Mouse (Mus musculus) liver, postnatal 0 days (tissue): ENCODE data around the gene Fignl1. TPM values are rescaled to one million over a fixed set of nuclear protein-coding genes. Genes with fewer than 3 reads are reported as not detected.
A peak's percentile ranks its signal among the peaks of the same experiment; 100 is the strongest.

ENCODE experiments used
- ATAC-seq: fragments of 200-750 bp; cut with Nextera tagmentation; 2 replicates; pipeline ENCODE4 v1.8.0; 2017; ENCODE audit warnings: mild to moderate bottlenecking, moderate library complexity
- DNase-seq: peaks from one replicate; pipeline ENCODE4 v3.0.0-alpha.2; 2016
- H3K27ac ChIP-seq: fragments of 300-500 bp; sonication (generic); 2 replicates; pipeline ENCODE4 v1.5.1; 2014; ENCODE audit warnings: antibody characterized with exemption, moderate library complexity, mild to moderate bottlenecking, low read depth
- H3K27me3 ChIP-seq: fragments of 300-500 bp; sonication (generic); 2 replicates; pipeline ENCODE4 v1.6.1; 2014; ENCODE audit warnings: low read length, control low read depth, mixed read lengths; ENCODE audit not compliant: insufficient read depth
- H3K36me3 ChIP-seq: fragments of 300-500 bp; sonication (generic); replicated peaks from 2 replicates; pipeline ENCODE4 v1.6.1; 2014; ENCODE audit warnings: mild to moderate bottlenecking, control low read depth, low read length, moderate library complexity, mixed read lengths; ENCODE audit not compliant: insufficient read depth
- H3K4me1 ChIP-seq: fragments of 300-500 bp; sonication (generic); 2 replicates; pipeline ENCODE4 v1.6.1; 2014; ENCODE audit warnings: antibody characterized with exemption, mild to moderate bottlenecking, control low read depth; ENCODE audit not compliant: insufficient read depth
- H3K4me2 ChIP-seq: fragments of 300-500 bp; sonication (generic); 2 replicates; pipeline ENCODE4 v1.6.1; 2014; ENCODE audit warnings: low read depth, mild to moderate bottlenecking, low read length, moderate library complexity, mixed read lengths
- H3K4me3 ChIP-seq: fragments of 300-500 bp; sonication (generic); 2 replicates; pipeline ENCODE4 v1.5.1; 2014; ENCODE audit warnings: low read depth, low read length
- H3K9ac ChIP-seq: fragments of 300-500 bp; sonication (generic); replicated peaks from 2 replicates; pipeline ENCODE4 v1.6.1; 2014; ENCODE audit warnings: mild to moderate bottlenecking, moderate library complexity
- H3K9me3 ChIP-seq: fragments of 300-500 bp; sonication (generic); 2 replicates; pipeline ENCODE4 v1.6.1; 2016; ENCODE audit warnings: mild to moderate bottlenecking, control low read depth, low read length, mixed read lengths
- CTCF ChIP-seq: sonication (generic); IDR thresholded peaks from 2 replicates; pipeline ENCODE4 v1.5.1; 2016; ENCODE audit warnings: antibody characterized with exemption, low read depth
- EP300 ChIP-seq: IDR thresholded peaks from 2 replicates; pipeline ENCODE4 v1.6.1; 2016; ENCODE audit warnings: antibody characterized with exemption, low read depth, mild to moderate bottlenecking
- WGBS: fragments of 180-500 bp; shearing (Covaris S2); extraction: QIAGEN DNeasy Blood & Tissue Kit; methylation state at CpG from one replicate; pipeline ENCODE4 v1.1.7; 2014; ENCODE audit not compliant: insufficient replicate concordance; 5-methylcytosine and 5-hydroxymethylcytosine counted together
- polyA plus RNA-seq: library from polyadenylated mRNA; unstranded; fragments of >200 nt; fragmentation: Nextera tagmentation; extraction: Ambion mirVana; gene quantifications from 2 replicates; pipeline ENCODE4 v1.2.1, GENCODE M21; 2015

Gene Fignl1
- polyA plus RNA-seq, 1 experiment from 2014 or later, result 31.2 TPM

DNA sequence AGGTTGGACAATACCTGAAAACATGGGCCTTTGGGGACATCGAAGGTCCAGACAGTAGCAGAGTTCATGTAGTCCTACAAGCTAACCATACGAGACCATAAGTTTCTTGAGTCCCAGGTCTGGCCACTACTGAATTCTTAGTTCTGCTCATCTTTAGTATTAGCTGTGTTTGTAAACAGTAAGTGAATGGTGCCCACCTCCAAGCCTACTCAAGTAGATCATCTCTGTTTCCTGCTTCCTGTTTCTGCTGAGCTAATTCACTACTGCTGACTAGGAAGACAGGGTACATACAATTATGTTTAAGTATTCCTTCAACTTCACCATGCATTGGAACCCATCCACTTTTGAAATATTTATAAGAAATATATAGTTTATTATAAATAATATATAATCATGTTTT lies 40.7 kb downstream of the Fignl1 start:
- no peak overlapping the region for H3K27ac ChIP-seq
- TF ChIP-seq CTCF (no peak), EP300 (no peak)
- no peaks in the 10 kb centered on the region for H3K9me3 ChIP-seq
- no peak overlapping the region for H3K4me2 ChIP-seq
- WGBS, result 77% methylated on average over 2 of the region's 2 CpGs
- H3K9ac ChIP-seq, result no peak overlapping the region
- H3K36me3 ChIP-seq, result peaks cover 32% of the 10 kb centered on the region
- no peak overlapping the region for H3K4me3 ChIP-seq
- peaks cover 3% of the 10 kb centered on the region; the same call in 1 of the 2 replicates for H3K4me1 ChIP-seq
- DNase-seq (no peak), ATAC-seq (no peak)
- no peaks in the 10 kb centered on the region for H3K27me3 ChIP-seq

DNA sequence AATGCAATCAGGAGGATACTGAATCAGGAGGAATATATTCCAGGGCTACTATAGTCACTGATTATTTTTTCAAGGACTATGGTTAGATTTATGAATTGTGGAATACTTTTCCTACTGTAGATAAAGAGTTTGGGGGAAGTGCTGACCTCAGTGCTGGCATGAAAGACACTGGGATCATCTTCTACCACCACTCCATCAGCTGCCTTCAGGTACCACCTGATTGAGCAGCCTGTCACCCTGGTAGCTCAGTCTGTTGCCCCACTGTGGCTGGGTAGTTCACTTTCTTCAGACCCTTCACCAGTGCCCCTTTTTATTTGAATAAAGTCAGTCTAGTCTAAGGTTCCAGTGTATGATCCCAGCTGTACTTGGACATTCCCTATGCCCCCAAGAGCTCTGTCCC lies 42.0 kb downstream of the Fignl1 start:
- ATAC-seq, result no peak
- no peak overlapping the region for H3K4me2 ChIP-seq
- peaks cover 3% of the 10 kb centered on the region; the same call in 1 of the 2 replicates for H3K4me1 ChIP-seq
- H3K9me3 ChIP-seq, result no peaks in the 10 kb centered on the region
- no peak overlapping the region for H3K9ac ChIP-seq
- no peak overlapping the region for H3K27ac ChIP-seq
- peaks cover 35% of the 10 kb centered on the region for H3K36me3 ChIP-seq
- TF ChIP-seq CTCF (no peak), EP300 (no peak)
- no peak for DNase-seq
- H3K4me3 ChIP-seq, result no peak overlapping the region
- no peaks in the 10 kb centered on the region for H3K27me3 ChIP-seq

DNA sequence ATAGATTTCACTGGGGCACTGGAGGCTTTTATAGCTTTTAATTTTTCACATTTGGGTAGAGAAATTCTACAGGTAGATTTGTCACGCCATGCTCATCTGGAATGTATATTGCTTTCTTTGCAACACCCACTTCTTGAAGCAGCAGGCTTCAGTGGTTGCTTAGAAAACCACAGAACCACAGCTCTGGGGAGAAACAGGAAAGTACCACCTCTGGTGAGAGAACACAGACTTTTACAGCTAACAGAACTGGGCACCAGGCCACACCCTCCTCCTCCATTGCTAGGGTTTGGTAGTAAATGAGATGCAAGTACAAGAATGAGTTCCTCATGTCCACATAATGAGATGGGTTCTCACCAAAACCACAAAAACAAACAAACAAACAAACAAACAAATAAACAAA lies 42.7 kb downstream of the Fignl1 start:
- peaks cover 38% of the 10 kb centered on the region for H3K36me3 ChIP-seq
- H3K27me3 ChIP-seq, result no peaks in the 10 kb centered on the region

DNA sequence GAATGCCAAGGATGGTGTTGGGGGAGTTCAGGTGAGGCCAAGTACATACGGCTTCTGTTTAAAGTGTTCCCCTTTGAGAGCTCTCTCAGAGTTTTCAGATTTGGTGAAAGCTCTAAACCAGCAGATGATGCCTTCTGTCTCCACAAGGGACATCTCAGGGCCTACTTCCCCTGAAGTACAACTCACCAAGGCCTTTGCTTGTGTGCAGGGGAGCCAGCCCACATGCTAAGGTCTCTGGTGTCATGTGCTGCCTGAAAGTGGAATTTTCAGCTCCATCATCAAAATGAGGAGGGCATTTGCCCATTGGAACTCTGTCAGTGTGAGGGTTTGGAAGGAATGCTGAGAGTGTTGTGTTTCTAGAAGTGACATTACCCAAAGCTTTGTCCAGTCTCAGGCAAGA lies 43.3 kb downstream of the Fignl1 start:
- H3K36me3 ChIP-seq, result peaks cover 44% of the 10 kb centered on the region
- no peak overlapping the region for H3K4me3 ChIP-seq
- WGBS, result 84% methylated on average over 1 of the region's 1 CpGs
- no peaks in the 10 kb centered on the region for H3K9me3 ChIP-seq
- 0 out of 2 replicates have a peak, but pooled peaks cover 3% of the 10 kb centered on the region for H3K4me1 ChIP-seq
- no peak overlapping the region for H3K9ac ChIP-seq
- ATAC-seq, result no peak
- H3K4me2 ChIP-seq, result no peak overlapping the region
- no peak overlapping the region for H3K27ac ChIP-seq
- TF ChIP-seq CTCF (no peak), EP300 (no peak)
- no peaks in the 10 kb centered on the region for H3K27me3 ChIP-seq
- no peak for DNase-seq

More for the DNA sequence above, 42.7 kb downstream of the Fignl1 start:
- Histone ChIP-seq H3K9me3 (no peaks in the 10 kb centered on the region), H3K9ac (no peak overlapping the region), H3K4me1 (peaks cover 3% of the 10 kb centered on the region; the same call in 1 of the 2 replicates), H3K27ac (no peak overlapping the region), H3K4me2 (no peak overlapping the region), H3K4me3 (no peak overlapping the region)
- ATAC-seq, result no peak
- no peak for DNase-seq
- TF ChIP-seq CTCF (no peak), EP300 (no peak)
- 63% methylated on average over 1 of the region's 1 CpGs for WGBS

DNA sequence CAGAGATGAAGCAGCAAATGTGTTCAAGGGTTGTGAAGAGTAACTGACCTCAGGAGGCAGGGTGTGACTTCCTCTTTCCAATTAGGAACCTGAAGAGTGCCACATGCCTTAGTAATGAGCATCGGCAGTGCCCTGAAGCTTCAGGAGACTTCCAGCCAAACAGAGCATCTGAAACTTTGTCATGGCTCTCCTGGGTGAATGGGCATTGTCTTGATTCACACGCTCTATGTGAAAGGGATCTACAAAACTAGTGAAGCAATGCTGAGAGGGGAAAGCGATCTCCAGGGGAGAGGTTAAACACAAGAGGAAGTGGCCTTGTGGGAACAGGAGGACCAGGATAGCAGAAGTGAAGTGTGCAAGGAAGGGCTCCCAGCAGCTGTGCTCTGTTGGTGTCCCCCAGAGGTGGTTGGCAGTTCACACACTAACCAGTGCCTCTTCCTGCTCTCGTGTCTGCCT lies 45.5 kb downstream of the Fignl1 start:
- WGBS, result 47% methylated on average over 4 of the region's 4 CpGs

DNA sequence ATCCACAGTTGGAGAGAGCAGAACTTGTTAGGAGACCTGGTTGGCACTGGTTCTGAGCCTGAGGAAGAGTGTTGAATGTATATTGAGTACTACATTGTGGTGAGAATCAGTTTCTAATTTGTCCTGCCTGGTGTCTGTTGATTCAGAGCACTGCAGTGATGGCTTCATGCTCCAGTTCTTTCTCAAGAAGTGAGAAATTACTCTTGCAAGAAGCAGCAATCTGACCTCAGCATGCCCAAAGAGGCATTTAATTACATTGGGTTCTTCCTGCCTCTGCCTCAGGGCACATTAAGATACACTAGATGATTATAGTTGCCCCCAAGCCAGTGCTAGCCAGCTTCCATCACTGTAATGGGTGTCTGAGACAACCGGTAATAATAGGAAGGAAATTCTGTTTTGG lies 49.9 kb downstream of the Fignl1 start:
- no peak for DNase-seq
- Histone ChIP-seq H3K27ac (no peak overlapping the region), H3K4me1 (no peaks in the 10 kb centered on the region), H3K9ac (no peak overlapping the region), H3K4me3 (no peak overlapping the region), H3K27me3 (no peaks in the 10 kb centered on the region), H3K36me3 (peaks cover 51% of the 10 kb centered on the region), H3K9me3 (no peaks in the 10 kb centered on the region), H3K4me2 (no peak overlapping the region)
- ATAC-seq, result no peak
- no peak for TF ChIP-seq EP300
- no peak for TF ChIP-seq CTCF
- 81% methylated on average over 1 of the region's 1 CpGs for WGBS

More for the DNA sequence above, 45.5 kb downstream of the Fignl1 start:
- Histone ChIP-seq H3K9ac (no peak overlapping the region), H3K4me2 (no peak overlapping the region), H3K4me3 (no peak overlapping the region), H3K36me3 (peaks cover 37% of the 10 kb centered on the region), H3K9me3 (no peaks in the 10 kb centered on the region), H3K27me3 (no peaks in the 10 kb centered on the region), H3K4me1 (0 out of 2 replicates have a peak, but pooled peaks cover 3% of the 10 kb centered on the region), H3K27ac (peak overlapping the region; percentile 48; the same call in 1 of the 2 replicates)
- DNase-seq, result peak; percentile 44
- ATAC-seq, result peak; percentile 58
- no peak for TF ChIP-seq CTCF
- no peak for TF ChIP-seq EP300

DNA sequence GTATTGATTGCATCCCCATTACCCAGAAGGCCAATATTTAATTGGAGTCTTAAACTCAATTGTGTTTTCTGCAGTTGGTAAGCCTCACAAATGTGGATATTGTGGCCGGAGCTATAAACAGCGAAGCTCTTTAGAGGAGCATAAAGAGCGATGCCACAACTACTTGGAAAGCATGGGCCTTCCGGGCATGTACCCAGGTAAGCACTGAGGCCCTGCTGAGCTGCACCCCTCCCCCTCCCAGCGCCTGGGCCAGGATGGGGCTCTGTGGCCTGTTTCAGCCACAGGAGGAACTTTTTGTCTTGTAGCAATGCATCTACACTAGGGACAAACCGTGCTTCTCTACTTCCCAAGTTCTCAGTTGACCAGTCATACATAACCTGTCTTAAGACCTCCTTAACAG lies 50.6 kb downstream of the Fignl1 start:
- WGBS, result 78% methylated on average over 6 of the region's 6 CpGs
- H3K36me3 ChIP-seq, result peaks cover 56% of the 10 kb centered on the region

More for the DNA sequence above, 50.6 kb downstream of the Fignl1 start:
- H3K27me3 ChIP-seq, result no peaks in the 10 kb centered on the region
- no peak overlapping the region for H3K4me2 ChIP-seq
- no peak overlapping the region for H3K4me3 ChIP-seq
- no peaks in the 10 kb centered on the region for H3K9me3 ChIP-seq
- H3K4me1 ChIP-seq, result no peaks in the 10 kb centered on the region
- DNase-seq, result no peak
- H3K9ac ChIP-seq, result no peak overlapping the region
- TF ChIP-seq EP300 (no peak), CTCF (no peak)
- ATAC-seq, result no peak
- no peak overlapping the region for H3K27ac ChIP-seq
